Mouse (Mus musculus) adrenal gland, adult (tissue): ENCODE data around the gene Slc25a28.

Experiments used
- DNase-seq, 2 experiments: peaks; one replicate each; pipeline ENCODE4 v3.0.0; 2022 to 2023; ENCODE audit warnings: low spot score in 1 of 2; ENCODE audit not compliant: inconsistent age in 2 of 2

Gene Slc25a28

GRCm38 (mm10) chr19:43678467-43679003 lies 3.9 kb upstream of the Slc25a28 start:
- DNase-seq = no peak

- DNase-seq = peak; percentile 63 to 87
These were observed 1.1 kb upstream of the Slc25a28 start for GRCm38 (mm10) chr19:43675525-43676400.

GRCm38 (mm10) chr19:43674316-43674689 lies 378 bp downstream of the Slc25a28 start:
- DNase-seq = no peak

- DNase-seq = peak; percentile 43 to 78
These were observed 967 bp downstream of the Slc25a28 start for GRCm38 (mm10) chr19:43673513-43674315.

GRCm38 (mm10) chr19:43671054-43671453 lies 3.6 kb downstream of the Slc25a28 start:
- peak; percentile 67 to 92 for DNase-seq

- peak; percentile 49 to 85 for DNase-seq
These were observed 5.4 kb downstream of the Slc25a28 start for GRCm38 (mm10) chr19:43669136-43669759.

- no peak for DNase-seq
These were observed 7.3 kb downstream of the Slc25a28 start for GRCm38 (mm10) chr19:43667430-43667809.

- DNase-seq = peak; percentile 73 to 88
These were observed 7.8 kb downstream of the Slc25a28 start for GRCm38 (mm10) chr19:43666661-43667429.

- peak; percentile 34 to 81 for DNase-seq
These were observed 9.1 kb downstream of the Slc25a28 start for GRCm38 (mm10) chr19:43665441-43666048.

- DNase-seq = peak in 1 of 2 experiments; percentile 21
These were observed 11.2 kb downstream of the Slc25a28 start for GRCm38 (mm10) chr19:43663471-43663870.

- DNase-seq = peak in 1 of 2 experiments; percentile 41
These were observed 12.3 kb downstream of the Slc25a28 start for GRCm38 (mm10) chr19:43662176-43662967.

- no peak for DNase-seq
These were observed 13.9 kb downstream of the Slc25a28 start for GRCm38 (mm10) chr19:43660774-43661173.

- DNase-seq = peak in 1 of 2 experiments; percentile 75
These were observed 15.0 kb downstream of the Slc25a28 start for GRCm38 (mm10) chr19:43659632-43660031.

- peak; percentile 62 to 82 for DNase-seq
These were observed 18.8 kb downstream of the Slc25a28 start for GRCm38 (mm10) chr19:43655735-43656492.

GRCm38 (mm10) chr19:43651241-43651785 lies 23.4 kb downstream of the Slc25a28 start:
- no peak for DNase-seq

- no peak for DNase-seq
These were observed 26.3 kb downstream of the Slc25a28 start for GRCm38 (mm10) chr19:43648343-43648742.

GRCm38 (mm10) chr19:43647261-43647660 lies 27.4 kb downstream of the Slc25a28 start:
- DNase-seq = no peak

GRCm38 (mm10) chr19:43646852-43647251 lies 27.8 kb downstream of the Slc25a28 start:
- no peak for DNase-seq
